Mouse (Mus musculus) thymus, adult 2 months (tissue): Measurements from ENCODE around the gene Prr7. TPM values are rescaled to one million over a fixed set of nuclear protein-coding genes. Genes with fewer than 3 reads are reported as not detected.

ENCODE experiments used
- DNase-seq: peaks from one replicate; pipeline ENCODE4 v3.0.0; 2021
- H3K27ac ChIP-seq: fragments of 200-500 bp; 2 replicates; pipeline ENCODE4 v1.5.1; 2012; ENCODE audit warnings: low read length, control low read depth; ENCODE audit not compliant: control insufficient read depth, insufficient read depth
- H3K27me3 ChIP-seq: fragments of 200-500 bp; 2 replicates; pipeline ENCODE4 v1.6.1; 2012; ENCODE audit warnings: mild to moderate bottlenecking, low read length, moderate library complexity, mixed read lengths; ENCODE audit not compliant: control insufficient read depth, insufficient read depth
- H3K36me3 ChIP-seq: fragments of 200-500 bp; 2 replicates; pipeline ENCODE4 v1.6.1; 2012; ENCODE audit warnings: mild to moderate bottlenecking, low read length, moderate library complexity; ENCODE audit not compliant: control insufficient read depth, insufficient read depth
- H3K4me1 ChIP-seq: fragments of 200-500 bp; replicated peaks from 2 replicates; pipeline ENCODE4 v1.6.1; 2012; ENCODE audit warnings: low read length; ENCODE audit not compliant: control insufficient read depth, insufficient read depth
- H3K4me3 ChIP-seq: fragments of 200-500 bp; 2 replicates; pipeline ENCODE4 v1.5.1; 2012; ENCODE audit warnings: mild to moderate bottlenecking, low read length, control low read depth, moderate library complexity; ENCODE audit not compliant: control insufficient read depth, insufficient read depth
- CTCF ChIP-seq: fragments of 200-500 bp; IDR thresholded peaks from 2 replicates; pipeline ENCODE4 v1.5.1; 2012; ENCODE audit warnings: mild to moderate bottlenecking, control low read depth, low read length, moderate library complexity, borderline replicate concordance; ENCODE audit not compliant: control insufficient read depth, poor library complexity, insufficient read depth; ENCODE audit errors: extremely low read depth
- POLR2A ChIP-seq: fragments of 200-500 bp; IDR thresholded peaks from 2 replicates; pipeline ENCODE4 v1.6.1; 2012; ENCODE audit warnings: mild to moderate bottlenecking, low read length, control low read depth, moderate library complexity; ENCODE audit not compliant: control insufficient read depth, poor library complexity, insufficient read depth; ENCODE audit errors: extremely low read depth
- WGBS: fragments of 180-500 bp; shearing (Covaris S2); methylation state at CpG from one replicate; pipeline ENCODE4 v1.1.7; 2018; 5-methylcytosine and 5-hydroxymethylcytosine counted together
- polyA plus RNA-seq: library from polyadenylated mRNA; depleted of rRNA; stranded (reverse); fragments of >200 nt; gene quantifications from 2 replicates; pipeline ENCODE4 v1.2.3, GENCODE M21; 2012

The Prr7 gene
- polyA plus RNA-seq, 1 experiment: 33.8 TPM

DNA sequence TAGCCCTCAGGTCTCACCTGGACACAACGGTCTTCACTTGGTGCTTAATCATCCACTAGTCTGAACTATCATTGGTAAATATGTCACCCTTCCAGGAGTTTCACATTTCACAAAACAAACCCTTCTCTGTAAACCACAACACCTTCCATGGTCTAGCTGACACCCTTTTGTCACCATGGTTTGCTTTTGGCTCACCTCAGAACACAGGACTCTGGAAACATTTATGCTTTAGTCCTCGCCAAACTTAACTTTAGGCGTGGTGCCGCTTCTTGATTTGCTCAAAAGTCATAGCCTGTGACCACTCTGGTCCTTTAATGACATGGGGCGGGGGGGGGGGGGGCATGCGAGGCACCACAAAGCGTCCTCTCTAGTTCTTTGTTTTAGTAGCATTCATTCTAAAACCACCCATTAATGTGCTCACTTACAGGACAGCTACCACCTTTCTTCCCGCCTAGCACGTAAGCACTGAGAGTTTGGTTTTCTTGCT is 20.2 kb upstream of the Prr7 start:
- DNase-seq: no peak
- Histone ChIP-seq H3K27me3 (no peaks in the 10 kb centered on the region), H3K27ac (peak overlapping the region; percentile 95), H3K4me3 (no peak overlapping the region), H3K4me1 (peaks cover 37% of the 10 kb centered on the region), H3K36me3 (no peaks in the 10 kb centered on the region)
- WGBS: 13% methylated on average over 9 of the region's 9 CpGs
- TF ChIP-seq POLR2A (no peak), CTCF (no peak)

DNA sequence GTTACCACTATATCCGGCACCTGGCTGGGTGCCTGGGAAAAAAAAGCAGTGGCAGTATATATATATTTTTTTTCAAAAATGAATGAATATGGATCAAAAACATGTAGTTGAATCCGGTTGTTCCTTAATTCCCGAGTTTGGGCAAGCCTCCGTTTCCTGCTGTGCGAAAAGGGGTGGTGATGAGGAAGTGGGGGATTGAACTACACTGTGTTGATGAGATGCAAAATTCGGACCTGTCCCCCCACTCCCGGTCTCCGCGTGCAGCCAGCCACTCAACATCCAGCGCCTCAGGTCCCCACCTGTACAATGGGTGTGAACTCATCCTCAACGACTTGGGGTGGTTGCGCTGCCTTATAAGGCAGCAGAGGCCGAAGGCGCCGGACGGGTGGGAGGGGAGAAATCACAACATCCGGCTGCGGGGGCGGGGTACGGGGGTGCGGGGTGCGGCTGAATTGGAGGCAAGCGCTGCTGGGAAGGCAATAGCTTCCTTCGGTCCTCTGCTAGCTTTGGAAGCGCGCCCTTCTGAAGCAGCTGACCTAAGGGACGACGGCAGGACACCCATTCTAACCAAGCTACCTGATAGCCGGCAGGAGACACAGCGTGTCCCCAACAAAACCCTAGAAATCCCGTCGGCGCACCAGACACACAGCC is 19.7 kb upstream of the Prr7 start:
- under 1% methylated on average over 31 of the region's 33 CpGs for WGBS
- no peak for TF ChIP-seq POLR2A
- no peak for TF ChIP-seq CTCF
- H3K36me3 ChIP-seq: no peaks in the 10 kb centered on the region
- DNase-seq: peak; percentile 88
- H3K4me3 ChIP-seq: peak overlapping the region; percentile 53
- H3K27ac ChIP-seq: peak overlapping the region; percentile 95
- no peaks in the 10 kb centered on the region for H3K27me3 ChIP-seq
- H3K4me1 ChIP-seq: peaks cover 43% of the 10 kb centered on the region

- peaks cover under 1% of the 10 kb centered on the region for H3K36me3 ChIP-seq
- TF ChIP-seq CTCF (no peak), POLR2A (no peak; the same call in 1 of the 2 replicates)
- H3K4me3 ChIP-seq: peak within 1 kb of the TSS; percentile 64
- no peaks in the 10 kb centered on the region for H3K27me3 ChIP-seq
- peak; percentile 98 for DNase-seq
- H3K27ac ChIP-seq: peak within 1 kb of the TSS; percentile 95
- peaks cover 48% of the 10 kb centered on the region for H3K4me1 ChIP-seq
- WGBS: under 1% methylated on average over 35 of the region's 35 CpGs
Observed at GRCm38 (mm10) chr13:55444937-55445315, 19.1 kb upstream of the Prr7 start, which contains the start of gene Grk6. TSS of gene Grk6 (plus strand) at chr13:55445072.

DNA sequence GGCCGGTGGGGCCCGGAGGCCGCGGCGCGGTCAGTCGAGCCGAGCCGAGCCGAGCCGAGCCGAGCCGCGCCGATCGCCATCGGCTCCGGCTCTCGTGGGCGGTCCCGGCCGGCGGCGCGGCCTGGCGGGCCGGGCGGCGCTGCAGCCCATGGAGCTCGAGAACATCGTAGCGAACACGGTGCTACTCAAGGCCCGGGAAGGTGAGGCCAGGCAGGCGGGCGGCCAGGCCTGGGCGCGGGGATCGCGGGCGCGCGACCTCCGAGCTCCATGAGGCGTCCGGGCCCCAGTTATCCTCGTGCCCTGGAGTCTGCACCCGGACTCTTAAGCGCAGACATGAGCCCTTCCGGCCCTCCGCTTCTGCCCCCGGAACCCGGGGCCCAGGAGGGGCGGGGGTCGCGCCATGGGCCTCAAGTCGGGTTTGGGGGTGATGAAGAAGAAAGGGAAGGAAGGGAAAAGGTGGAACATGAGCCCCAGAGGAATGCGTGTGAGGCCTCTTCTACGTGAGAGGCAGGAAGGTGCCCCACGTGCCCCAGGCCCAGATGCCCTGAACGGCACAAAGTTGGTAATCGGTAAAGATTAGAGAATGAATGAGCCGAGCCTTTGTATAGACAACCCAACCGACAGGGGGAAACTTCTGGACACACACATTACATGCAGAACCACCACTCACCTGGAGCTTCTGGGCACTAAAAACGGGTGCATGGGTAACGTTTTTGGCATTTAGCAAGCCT is 18.5 kb upstream of the Prr7 start:
- H3K27ac ChIP-seq: peak overlapping the region; percentile 52
- peak overlapping the region; percentile 64 for H3K4me3 ChIP-seq
- H3K4me1 ChIP-seq: peaks cover 54% of the 10 kb centered on the region
- WGBS: 3% methylated on average over 65 of the region's 66 CpGs
- TF ChIP-seq CTCF: 0 out of 2 replicates have a peak, but pooled peaks have one; percentile 35
- TF ChIP-seq POLR2A: no peak
- peaks cover 7% of the 10 kb centered on the region for H3K36me3 ChIP-seq
- DNase-seq: peak; percentile 57
- no peaks in the 10 kb centered on the region for H3K27me3 ChIP-seq

GRCm38 (mm10) chr13:55446483-55447105 is 17.5 kb upstream of the Prr7 start:
- WGBS: 62% methylated on average over 6 of the region's 6 CpGs
- Histone ChIP-seq H3K4me1 (peaks cover 57% of the 10 kb centered on the region), H3K27ac (peak overlapping the region; percentile 97)

DNA sequence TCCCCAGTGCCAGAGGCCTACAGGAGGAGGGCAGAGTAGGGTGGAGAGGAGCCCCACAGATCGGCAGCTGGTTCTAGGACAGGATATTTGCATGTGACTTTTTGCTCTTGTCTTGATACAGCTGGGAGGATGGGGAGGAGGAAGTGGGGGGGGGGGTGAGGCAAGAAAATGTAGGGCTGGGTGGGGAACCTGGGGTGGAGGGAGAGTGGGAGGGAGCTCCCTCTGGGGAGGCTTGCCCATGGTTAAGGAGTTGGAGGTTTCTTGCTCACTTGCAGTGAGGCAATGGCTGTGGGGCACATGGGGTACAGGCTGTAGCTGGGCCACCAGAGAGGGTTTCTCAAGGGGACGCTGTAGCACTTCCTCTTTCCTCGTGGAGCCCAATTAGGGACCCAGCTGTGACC is 16.5 kb upstream of the Prr7 start:
- 5% methylated on average over 3 of the region's 3 CpGs for WGBS
- H3K36me3 ChIP-seq: peaks cover 27% of the 10 kb centered on the region
- H3K4me3 ChIP-seq: peak overlapping the region; percentile 19
- TF ChIP-seq POLR2A (no peak), CTCF (no peak)
- H3K27ac ChIP-seq: peak overlapping the region; percentile 97
- no peaks in the 10 kb centered on the region for H3K27me3 ChIP-seq
- H3K4me1 ChIP-seq: peaks cover 57% of the 10 kb centered on the region
- peak; percentile 69 for DNase-seq

More at GRCm38 (mm10) chr13:55446483-55447105, 17.5 kb upstream of the Prr7 start:
- no peak for DNase-seq
- Histone ChIP-seq H3K36me3 (peaks cover 17% of the 10 kb centered on the region), H3K27me3 (no peaks in the 10 kb centered on the region), H3K4me3 (peak overlapping the region; percentile 64)
- TF ChIP-seq CTCF: no peak
- no peak for TF ChIP-seq POLR2A
